Mouse (Mus musculus): ENCODE results near the gene Edem3.

GRCm38 (mm10) chr1:151758301-151758700 lies 3.1 kb downstream of the Edem3 start:
- TF ChIP-seq CTCF (IDR thresholded peaks at IDR 0.05; ENCODE audit: borderline replicate concordance, insufficient read depth, low read depth, low read length) (no peak), POLR2A (IDR thresholded peaks at IDR 0.05; ENCODE audit: borderline replicate concordance, insufficient read depth, low read length) (no peak)
